Mouse (Mus musculus) MEL (cell line): ENCODE data around the gene Gucd1.

Experiments
- MYB ChIP-seq: IDR thresholded peaks from 2 replicates; pipeline ENCODE4 v1.6.1; 2011; ENCODE audit warnings: mild to moderate bottlenecking, low read depth, low read length, improper control_type of control experiment
- POLR2A ChIP-seq, 2 experiments: IDR thresholded peaks; 2 replicates each; pipeline ENCODE4 v1.6.1; 2011 to 2012; ENCODE audit warnings: low read length in 2 of 2, mild to moderate bottlenecking in 2 of 2, control low read depth in 1 of 2, improper control_type of control experiment in 1 of 2, low read depth in 1 of 2, moderate library complexity in 1 of 2; ENCODE audit not compliant: control insufficient read depth in 1 of 2, insufficient read depth in 1 of 2, poor library complexity in 1 of 2
- USF1 ChIP-seq: IDR thresholded peaks from 2 replicates; pipeline ENCODE4 v1.6.1; 2014; ENCODE audit warnings: low read depth, mild to moderate bottlenecking, inconsistent platforms, low read length, improper control_type of control experiment, moderate library complexity

- TF ChIP-seq MYB (no peak), POLR2A (IDR thresholded peaks at IDR 0.05; ENCODE audit: control insufficient read depth in 1 of 2, insufficient read depth in 1 of 2, low read depth in 1 of 2, low read length in 2 of 2, poor library complexity in 1 of 2) (no peak), USF1 (no peak)
These were observed 87.1 kb downstream of the Gucd1 start for GRCm38 (mm10) chr10:75430633-75431032.
